8 mouse cellular contexts compared by ENCODE assay signal in the genomic region with DNA sequence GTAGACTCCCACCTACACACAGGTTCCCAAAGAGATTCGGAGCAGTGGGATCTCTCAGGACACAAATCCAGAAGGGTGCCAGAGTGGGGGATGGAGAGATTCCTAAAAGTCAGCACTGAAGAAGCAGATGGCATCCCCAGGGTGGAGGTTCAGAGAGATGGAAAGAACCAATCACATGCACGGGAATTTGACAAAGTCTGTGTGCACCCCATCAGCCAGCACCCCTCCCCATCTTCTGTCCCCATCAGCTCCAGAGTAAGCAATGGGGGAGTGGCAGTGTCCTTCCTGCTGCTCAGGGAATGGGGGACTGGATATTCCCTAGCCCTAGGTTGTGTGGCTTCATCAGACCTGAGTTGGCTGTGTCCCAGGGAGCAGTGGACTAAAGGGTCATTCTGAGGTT. TPM values are rescaled to one million over a fixed set of nuclear protein-coding genes. Genes with fewer than 3 reads are reported as not detected.
DNase-seq lines count a peak whose midpoint lies in the region; ATAC-seq and TF ChIP-seq lines count a peak whose summit lies in the region.

No protein-coding gene starts in this region.

- H3K4me1 ChIP-seq in lung, postnatal 0 days (ENCODE audit: insufficient read depth, low read depth, low read length), result 0 out of 2 replicates have a peak, but pooled peaks cover 2% of the 10 kb centered on the region
- 0 out of 2 replicates have a peak, but pooled peaks cover 3% of the 10 kb centered on the region for H3K4me1 ChIP-seq in stomach, postnatal 0 days (replicated peaks; ENCODE audit: control insufficient read depth, insufficient read depth)

- H3K4me2 ChIP-seq in lung, postnatal 0 days (replicated peaks; ENCODE audit: low read depth, low read length), result peak overlapping the region; percentile 61
- H3K4me2 ChIP-seq in stomach, postnatal 0 days (replicated peaks; ENCODE audit: low read depth), result peak overlapping the region; percentile 68

- no peak for TF ChIP-seq EP300 in lung, postnatal 0 days (IDR thresholded peaks at IDR 0.05)
- no peak for TF ChIP-seq EP300 in stomach, postnatal 0 days (optimal IDR thresholded peaks at IDR 0.05)

- no peak for TF ChIP-seq CTCF in lung, postnatal 0 days (IDR thresholded peaks at IDR 0.05)
- no peak for TF ChIP-seq CTCF in stomach, postnatal 0 days (IDR thresholded peaks at IDR 0.05; ENCODE audit: low read depth)

- peak overlapping the region; percentile 94 for H3K27ac ChIP-seq in lung, postnatal 0 days (ENCODE audit: low read length)
- H3K27ac ChIP-seq in stomach, postnatal 0 days (replicated peaks), result peak overlapping the region; percentile 95

- peak overlapping the region; percentile 56 for H3K9ac ChIP-seq in lung, postnatal 0 days (replicated peaks; ENCODE audit: low read depth)
- H3K9ac ChIP-seq in stomach, postnatal 0 days (ENCODE audit: low read length), result peak overlapping the region; percentile 75

- no peaks in the 10 kb centered on the region for H3K27me3 ChIP-seq in lung, postnatal 0 days (replicated peaks; ENCODE audit: insufficient read depth, low read length)
- H3K27me3 ChIP-seq in stomach, postnatal 0 days (ENCODE audit: control insufficient read depth, insufficient read depth, low read length), result no peaks in the 10 kb centered on the region

- H3K9me3 ChIP-seq in lung, postnatal 0 days (ENCODE audit: low read length), result no peaks in the 10 kb centered on the region
- no peaks in the 10 kb centered on the region for H3K9me3 ChIP-seq in stomach, postnatal 0 days (ENCODE audit: control insufficient read depth, low read length)

- 0% methylated on average over 2 of the region's 2 CpGs for WGBS in lung, postnatal 0 days
- 6% methylated on average over 2 of the region's 2 CpGs for WGBS in stomach, postnatal 0 days

- DNase-seq in embryo, embryonic 10.5 days (ENCODE audit: low spot score), result peak; percentile 19
- DNase-seq in embryo, embryonic 9.5 days (ENCODE audit: extremely low spot score), result no peak
- no peak for DNase-seq in lung, postnatal 0 days (ENCODE audit: low spot score)
- no peak for DNase-seq in lung, postnatal 4 days
- DNase-seq in layer of hippocampus, postnatal 14 days (ENCODE audit: low spot score in 2 of 2), result peak; percentile 32 to 69
- peak; percentile 33 for DNase-seq in stomach, postnatal 0 days (ENCODE audit: low spot score)
- no peak for DNase-seq in ovary, adult 18-20 months (ENCODE audit: low spot score)
- DNase-seq in lung, postnatal 10 days, result no peak

- no peaks in the 10 kb centered on the region for H3K36me3 ChIP-seq in lung, postnatal 0 days (ENCODE audit: insufficient read depth, low read length)
- H3K36me3 ChIP-seq in stomach, postnatal 0 days (ENCODE audit: control insufficient read depth, insufficient read depth, low read length), result no peaks in the 10 kb centered on the region; the same call in 1 of the 2 replicates

- peak overlapping the region; percentile 44 for H3K4me3 ChIP-seq in lung, postnatal 0 days (ENCODE audit: low read depth, low read length)
- H3K4me3 ChIP-seq in stomach, postnatal 0 days (ENCODE audit: low read depth, low read length), result peak overlapping the region; percentile 57

- no peak for ATAC-seq in lung, postnatal 0 days
- 0 out of 2 replicates have a peak, but pooled peaks have one; percentile 6 for ATAC-seq in stomach, postnatal 0 days (ENCODE audit: low FRiP score, low TSS enrichment)

RNA-seq across cellular contexts. Expression of a gene that starts 0.7 kb away (rescaled TPM):
- 33.2 and 34.5 TPM in 2 replicates for polyA plus RNA-seq in lung, postnatal 0 days (2015; fragmentation: Nextera tagmentation; extraction: Ambion mirVana)
- total RNA-seq in layer of hippocampus, postnatal 14 days (2021), result 1 to 10 TPM; 3.9 to 5.7 TPM
- 53.4 and 60.1 TPM in 2 replicates for polyA plus RNA-seq in stomach, postnatal 0 days (2015; fragmentation: Nextera tagmentation; extraction: Ambion mirVana)

RNA-seq across cellular contexts. Expression of a gene that starts 13.1 kb away (rescaled TPM):
- polyA plus RNA-seq in lung, postnatal 0 days (2015; fragmentation: Nextera tagmentation; extraction: Ambion mirVana), result 0.14 TPM in 1 of 2 replicates, not detected in the other
- under 1 TPM; 0.35 to 0.43 TPM for total RNA-seq in layer of hippocampus, postnatal 14 days (2021)
- 0.05 and 0.18 TPM in 2 replicates for polyA plus RNA-seq in stomach, postnatal 0 days (2015; fragmentation: Nextera tagmentation; extraction: Ambion mirVana)

RNA-seq across cellular contexts. Expression of a gene that starts 22.5 kb away (rescaled TPM):
- polyA plus RNA-seq in lung, postnatal 0 days (2015; fragmentation: Nextera tagmentation; extraction: Ambion mirVana), result 3.1 and 4.7 TPM in 2 replicates
- 1 to 10 TPM; 1.6 to 5.6 TPM for total RNA-seq in layer of hippocampus, postnatal 14 days (2021)
- 1.4 and 1.9 TPM in 2 replicates for polyA plus RNA-seq in stomach, postnatal 0 days (2015; fragmentation: Nextera tagmentation; extraction: Ambion mirVana)

RNA-seq across cellular contexts. Expression of a gene that starts 25.0 kb away (rescaled TPM):
- polyA plus RNA-seq in lung, postnatal 0 days (2015; fragmentation: Nextera tagmentation; extraction: Ambion mirVana), result 1.4 and 3.1 TPM in 2 replicates
- 10 to 100 TPM; 74.7 to 92.9 TPM for total RNA-seq in layer of hippocampus, postnatal 14 days (2021)
- polyA plus RNA-seq in stomach, postnatal 0 days (2015; fragmentation: Nextera tagmentation; extraction: Ambion mirVana), result 1.8 and 2.0 TPM in 2 replicates

RNA-seq across cellular contexts. Expression of a gene that starts 50.0 kb away (rescaled TPM):
- 1.6 and 2.3 TPM in 2 replicates for polyA plus RNA-seq in lung, postnatal 0 days (2015; fragmentation: Nextera tagmentation; extraction: Ambion mirVana)
- 10 to 100 TPM; 10.2 to 11.6 TPM for total RNA-seq in layer of hippocampus, postnatal 14 days (2021)
- 3.4 and 3.8 TPM in 2 replicates for polyA plus RNA-seq in stomach, postnatal 0 days (2015; fragmentation: Nextera tagmentation; extraction: Ambion mirVana)

Comparison
In these comparisons a context has a peak if more than half of its experiments do, and no peak if none do; other contexts are left out.
1. DNase-seq: peak in embryo, embryonic 10.5 days (single experiment), layer of hippocampus, postnatal 14 days (2 of 2) and stomach, postnatal 0 days (single experiment); none in embryo, embryonic 9.5 days (single experiment), lung, postnatal 0 days (single experiment), lung, postnatal 4 days (0 of 2), ovary, adult 18-20 months (single experiment) and lung, postnatal 10 days (single experiment).